Mouse (Mus musculus): ENCODE results near the gene Bola2. TPM values are rescaled to one million over a fixed set of nuclear protein-coding genes. Genes with fewer than 3 reads are reported as not detected.
A peak's percentile ranks its signal among the peaks of the same experiment; 100 is the strongest.

Gene Bola2
- polyA plus RNA-seq, 1 experiment from 2014 or later: 216 TPM

DNA sequence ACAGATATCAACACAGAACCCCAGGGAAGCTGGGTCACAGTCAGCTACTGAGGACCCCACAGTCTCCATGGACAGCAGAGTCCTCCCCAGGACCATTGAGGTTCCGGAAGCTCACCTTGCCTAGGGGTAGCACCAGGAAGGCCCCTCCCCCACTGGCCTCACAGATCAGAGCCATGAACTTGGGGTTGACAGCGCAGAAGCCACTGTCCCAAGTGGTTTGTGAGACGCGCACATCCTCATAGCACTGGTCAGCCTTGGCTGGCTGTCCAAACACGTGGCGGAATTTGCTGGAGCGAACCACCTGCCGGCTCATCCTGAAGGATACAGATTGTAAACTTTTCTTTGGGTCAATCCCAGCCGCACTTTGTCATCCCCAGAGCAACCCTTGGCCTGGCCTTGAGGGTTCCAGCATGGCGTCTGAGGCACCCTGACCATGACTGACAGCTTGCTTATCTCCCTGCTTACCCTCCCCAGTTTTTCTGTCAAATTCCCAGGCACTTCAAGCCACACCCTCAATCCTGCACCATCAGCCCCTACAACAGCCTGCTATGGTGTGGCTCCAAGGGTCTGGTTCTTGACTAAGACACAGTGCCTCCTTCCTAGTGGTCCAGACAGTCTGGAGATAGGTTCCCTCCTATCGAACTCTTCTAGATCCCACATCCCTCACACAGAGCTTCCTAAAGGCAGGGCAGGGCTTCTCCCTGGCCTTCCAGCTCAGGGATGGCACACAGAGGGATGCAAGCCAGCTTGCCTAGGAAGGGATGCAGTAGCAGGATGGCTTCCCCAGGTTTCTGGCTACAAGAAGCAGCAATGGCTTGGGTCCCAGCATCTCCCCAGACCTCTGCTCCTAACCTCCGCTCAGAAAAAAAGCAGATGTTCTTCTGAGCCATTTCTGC, 7.9 kb downstream of the Bola2 start:
- no peak for DNase-seq (ENCODE audit: extremely low spot score, low spot score)
- Histone ChIP-seq H3K4me3 (peak overlapping the region; percentile 78), H3K27me3 (ENCODE audit: poor library complexity, severe bottlenecking) (peaks cover 49% of the 10 kb centered on the region), H3K27ac (0 out of 2 replicates have a peak overlapping the region, but pooled peaks have one; percentile 86), H3K4me1 (peaks cover 32% of the 10 kb centered on the region), H3K36me3 (replicated peaks) (peaks cover 18% of the 10 kb centered on the region), H3K9me3 (no peaks in the 10 kb centered on the region)
- WGBS: 86% methylated on average over 12 of the region's 12 CpGs

DNA sequence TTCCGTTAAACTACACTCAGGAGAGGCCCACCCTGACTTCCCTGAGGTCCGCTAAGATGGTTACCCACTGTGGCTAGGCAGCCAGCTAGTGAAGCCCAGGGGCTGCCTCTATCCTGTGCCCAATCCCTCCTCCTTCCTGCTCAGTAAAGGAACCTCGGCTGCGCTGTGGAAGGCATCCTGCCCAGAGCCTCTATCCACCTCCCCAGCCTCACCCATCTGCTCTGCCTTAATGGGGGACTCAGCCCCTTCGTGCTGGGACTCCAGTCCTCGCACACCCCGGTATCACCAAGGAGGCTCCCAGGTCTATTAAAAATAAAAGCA, 8.5 kb downstream of the Bola2 start:
- peaks cover 15% of the 10 kb centered on the region for H3K36me3 ChIP-seq (replicated peaks)
- H3K9me3 ChIP-seq: no peaks in the 10 kb centered on the region
- H3K4me3 ChIP-seq: peak overlapping the region; percentile 78
- peaks cover 49% of the 10 kb centered on the region for H3K27me3 ChIP-seq (ENCODE audit: poor library complexity, severe bottlenecking)
- WGBS: 17% methylated on average over 7 of the region's 7 CpGs
- H3K27ac ChIP-seq: peak overlapping the region; percentile 86; the same call in 1 of the 2 replicates
- peaks cover 32% of the 10 kb centered on the region for H3K4me1 ChIP-seq
- DNase-seq (ENCODE audit: extremely low spot score, low spot score): no peak

DNA sequence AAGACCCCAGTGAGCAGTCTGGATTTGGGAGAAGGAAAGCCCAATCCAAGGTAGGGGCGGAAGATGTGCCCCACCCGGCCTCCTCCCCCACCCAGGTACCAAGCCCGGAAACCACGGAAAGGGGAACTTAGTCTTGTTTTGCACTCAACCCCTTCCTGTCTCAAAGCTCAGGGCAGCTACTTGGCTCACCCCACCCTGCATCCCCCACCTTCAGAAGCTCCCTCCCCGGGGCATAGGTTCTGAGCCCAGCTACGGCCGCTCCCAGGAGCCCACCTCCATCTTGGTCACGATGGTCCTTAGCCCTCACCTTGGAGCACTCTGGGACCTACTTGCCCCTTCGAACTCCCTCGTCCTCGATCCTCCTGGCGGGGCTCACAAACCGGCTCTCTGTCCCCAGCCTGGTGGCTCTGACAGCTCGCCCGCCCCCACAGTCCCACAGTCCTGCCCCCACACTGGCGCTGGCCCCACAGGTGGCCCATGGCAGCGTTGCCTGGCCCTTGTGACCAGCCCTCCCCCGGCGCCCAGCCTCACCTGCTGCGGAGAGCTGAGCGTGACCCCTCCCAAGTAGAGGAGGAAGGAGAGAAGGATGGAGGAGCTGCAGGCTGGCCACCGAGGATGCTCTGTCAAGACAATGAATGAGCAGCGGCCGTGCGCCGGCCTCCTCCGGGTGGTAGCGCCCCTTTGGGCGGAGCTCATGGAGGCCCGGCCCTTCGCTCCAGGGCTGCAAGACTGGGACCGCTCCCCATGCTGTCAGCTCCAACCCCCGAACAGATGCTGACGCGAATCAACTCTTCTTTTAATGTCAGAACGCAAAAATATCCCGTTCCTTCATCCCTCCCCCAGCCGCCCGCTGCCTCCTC, 9.2 kb downstream of the Bola2 start:
- Histone ChIP-seq H3K36me3 (replicated peaks) (peaks cover 8% of the 10 kb centered on the region), H3K4me1 (peaks cover 32% of the 10 kb centered on the region), H3K27ac (peak overlapping the region; percentile 86), H3K4me3 (peak overlapping the region; percentile 78), H3K27me3 (ENCODE audit: poor library complexity, severe bottlenecking) (peaks cover 49% of the 10 kb centered on the region), H3K9me3 (peaks cover 4% of the 10 kb centered on the region; the same call in 1 of the 2 replicates)
- 3% methylated on average over 39 of the region's 39 CpGs for WGBS
- peak; percentile 76 for DNase-seq (ENCODE audit: extremely low spot score, low spot score)

DNA sequence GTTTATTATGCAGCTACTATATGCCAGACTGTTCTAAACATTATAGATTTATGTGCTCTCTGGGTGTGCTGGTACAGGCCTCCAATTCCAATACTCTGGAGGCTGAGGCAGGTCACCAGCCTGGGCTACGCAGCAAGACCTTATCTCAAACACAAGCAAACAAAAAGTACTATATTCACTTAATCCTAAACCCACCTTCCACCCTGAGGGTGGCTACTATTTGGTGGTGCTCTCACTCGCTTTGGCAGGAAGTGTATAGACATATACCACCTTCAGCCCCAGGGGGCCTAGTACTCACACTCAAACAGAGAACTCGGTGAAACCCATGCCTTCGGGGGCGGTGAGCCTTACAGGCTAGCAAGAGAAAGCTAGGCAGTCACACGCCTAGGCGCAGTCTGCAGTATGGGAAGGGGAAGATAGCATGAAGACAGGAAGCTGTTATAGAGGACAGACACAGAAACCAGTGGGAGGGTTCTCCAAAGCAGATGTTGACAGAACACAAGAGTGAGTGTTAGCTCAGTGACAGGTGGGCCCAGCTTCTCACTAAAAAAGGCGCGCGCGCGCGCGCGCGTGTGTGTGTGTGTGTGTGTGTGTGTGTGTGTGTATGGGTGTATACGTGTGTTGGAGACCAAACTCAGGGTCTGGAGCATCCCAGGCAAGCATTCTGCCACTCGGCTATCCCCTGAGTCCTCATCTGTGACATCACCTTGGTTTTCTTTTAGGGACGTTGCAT, 12.4 kb downstream of the Bola2 start, which contains the start of gene Coro1a:
TSS of gene Coro1a (minus strand) at position 346 of the 733 bp plus-strand sequence.
- Histone ChIP-seq H3K9me3 (peaks cover 4% of the 10 kb centered on the region; the same call in 1 of the 2 replicates), H3K27ac (no peak within 1 kb of the TSS), H3K4me3 (no peak within 1 kb of the TSS), H3K4me1 (peaks cover 21% of the 10 kb centered on the region), H3K36me3 (replicated peaks) (no peaks in the 10 kb centered on the region), H3K27me3 (ENCODE audit: poor library complexity, severe bottlenecking) (peaks cover 40% of the 10 kb centered on the region)
- WGBS: 92% methylated on average over 19 of the region's 19 CpGs
- DNase-seq (ENCODE audit: extremely low spot score, low spot score): no peak

DNA sequence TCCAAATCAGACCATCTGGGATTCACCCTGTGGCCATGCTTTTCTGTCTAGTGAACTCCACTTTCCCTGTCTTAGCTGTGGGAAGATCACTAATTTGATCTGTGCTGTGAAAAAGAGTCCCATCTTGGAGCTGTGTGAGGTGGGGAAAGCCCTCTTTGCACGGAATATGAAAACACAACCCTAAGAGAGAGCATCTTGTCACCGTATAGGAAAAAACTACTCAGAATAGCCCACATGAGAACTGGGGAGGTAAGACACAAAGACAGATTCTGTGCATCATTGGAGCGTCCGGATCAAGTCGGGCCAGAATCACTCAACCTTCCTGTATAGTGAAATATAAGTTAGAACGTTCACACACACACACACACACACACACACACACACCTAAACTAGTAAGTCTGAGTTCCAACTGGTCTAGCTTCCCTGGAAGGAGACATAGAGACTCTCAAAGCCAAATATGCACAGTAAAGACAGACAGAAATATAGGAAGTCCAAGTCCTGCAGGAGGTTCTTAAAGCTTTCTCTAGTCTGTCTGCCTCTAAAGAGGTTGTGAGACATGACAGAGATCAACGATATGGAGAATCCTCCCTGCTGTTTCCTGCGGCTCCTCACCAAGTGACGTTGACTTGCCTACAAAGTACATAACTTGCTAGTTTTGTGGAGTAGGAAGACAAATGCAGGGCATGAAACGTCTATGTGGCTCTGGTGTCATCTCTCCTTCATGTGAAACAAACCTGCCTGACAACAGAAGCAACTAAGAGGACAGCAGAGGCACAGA, 13.2 kb downstream of the Bola2 start:
- Histone ChIP-seq H3K4me3 (no peak overlapping the region), H3K27ac (no peak overlapping the region), H3K4me1 (peaks cover 19% of the 10 kb centered on the region), H3K9me3 (peaks cover 4% of the 10 kb centered on the region; the same call in 1 of the 2 replicates), H3K36me3 (replicated peaks) (no peaks in the 10 kb centered on the region), H3K27me3 (ENCODE audit: poor library complexity, severe bottlenecking) (peaks cover 32% of the 10 kb centered on the region)
- 90% methylated on average over 10 of the region's 10 CpGs for WGBS
- no peak for DNase-seq (ENCODE audit: extremely low spot score, low spot score)

DNA sequence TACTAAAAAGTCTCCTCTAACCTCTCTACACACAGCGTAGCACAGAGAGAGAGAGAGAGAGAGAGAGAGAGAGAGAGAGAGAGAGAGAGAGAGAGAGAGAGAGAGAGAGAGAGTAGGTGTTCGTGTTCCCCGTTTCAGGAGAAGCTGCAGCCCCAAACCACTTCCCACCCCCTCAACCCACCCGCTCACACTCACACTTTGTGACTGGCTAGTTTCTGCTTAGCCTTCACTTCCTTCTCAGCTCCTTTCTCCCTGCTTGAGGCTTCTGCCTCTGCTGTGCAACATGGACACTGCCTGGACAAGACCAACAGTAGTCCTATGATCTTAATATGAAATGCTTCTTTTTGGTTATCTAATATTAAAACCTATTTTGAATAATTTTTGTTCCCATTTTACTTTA, 15.1 kb downstream of the Bola2 start:
- 67% methylated on average over 4 of the region's 4 CpGs for WGBS

DNA sequence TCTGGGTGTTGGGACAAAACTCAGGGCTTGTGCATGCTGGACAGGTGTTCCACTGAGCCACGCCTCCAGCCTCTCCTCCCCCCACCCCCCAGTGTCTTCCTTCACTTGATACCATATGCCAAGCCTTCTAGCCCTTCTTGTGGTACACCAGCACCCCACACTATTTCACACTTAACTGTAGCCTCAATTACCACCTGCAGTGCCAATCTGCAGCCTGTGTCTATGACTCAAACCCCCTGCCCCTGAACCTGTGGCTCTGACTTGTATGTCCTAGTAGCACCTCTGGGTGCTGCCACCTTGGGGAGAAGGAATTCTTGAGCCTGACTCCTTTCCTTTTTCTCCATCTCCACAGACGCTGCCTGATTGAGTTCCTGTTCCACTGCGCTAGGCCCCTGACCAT, 16.7 kb downstream of the Bola2 start:
- Histone ChIP-seq H3K4me3 (no peak overlapping the region), H3K27ac (no peak overlapping the region), H3K27me3 (ENCODE audit: poor library complexity, severe bottlenecking) (no peaks in the 10 kb centered on the region), H3K9me3 (peaks cover 4% of the 10 kb centered on the region; the same call in 1 of the 2 replicates), H3K36me3 (replicated peaks) (no peaks in the 10 kb centered on the region), H3K4me1 (no peaks in the 10 kb centered on the region)
- DNase-seq (ENCODE audit: extremely low spot score, low spot score): no peak
- 85% methylated on average over 3 of the region's 3 CpGs for WGBS

More for the DNA sequence above, 15.1 kb downstream of the Bola2 start:
- Histone ChIP-seq H3K27ac (no peak overlapping the region), H3K27me3 (ENCODE audit: poor library complexity, severe bottlenecking) (peaks cover 13% of the 10 kb centered on the region), H3K4me1 (peaks cover under 1% of the 10 kb centered on the region), H3K4me3 (no peak overlapping the region), H3K36me3 (replicated peaks) (no peaks in the 10 kb centered on the region), H3K9me3 (peaks cover 4% of the 10 kb centered on the region; the same call in 1 of the 2 replicates)
- DNase-seq (ENCODE audit: extremely low spot score, low spot score): no peak

DNA sequence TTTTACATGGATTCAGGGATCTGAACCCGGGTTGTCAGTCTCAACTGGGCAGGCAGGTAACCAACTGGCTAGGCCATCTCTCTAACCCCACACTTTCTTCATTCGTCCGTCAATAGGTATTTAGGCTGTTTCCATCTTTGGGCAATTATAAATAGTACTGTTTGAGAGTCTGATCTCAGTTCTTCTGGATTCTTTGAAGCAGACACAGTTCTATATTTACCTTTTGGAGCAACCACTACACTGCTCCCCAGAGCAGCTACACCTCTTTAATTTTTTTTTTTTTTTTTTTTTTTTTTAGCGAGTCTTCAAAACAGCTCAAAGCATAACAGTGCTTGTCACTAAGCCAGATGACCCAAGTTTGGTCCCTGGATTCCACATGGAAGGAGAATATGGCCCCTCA, 20.5 kb downstream of the Bola2 start:
- no peaks in the 10 kb centered on the region for H3K36me3 ChIP-seq (replicated peaks)
- DNase-seq (ENCODE audit: extremely low spot score, low spot score): no peak
- H3K4me1 ChIP-seq: no peaks in the 10 kb centered on the region
- 90% methylated on average over 4 of the region's 4 CpGs for WGBS
- H3K4me3 ChIP-seq: no peak overlapping the region
- no peaks in the 10 kb centered on the region for H3K27me3 ChIP-seq (ENCODE audit: poor library complexity, severe bottlenecking)
- no peak overlapping the region for H3K27ac ChIP-seq
- no peaks in the 10 kb centered on the region for H3K9me3 ChIP-seq

DNA sequence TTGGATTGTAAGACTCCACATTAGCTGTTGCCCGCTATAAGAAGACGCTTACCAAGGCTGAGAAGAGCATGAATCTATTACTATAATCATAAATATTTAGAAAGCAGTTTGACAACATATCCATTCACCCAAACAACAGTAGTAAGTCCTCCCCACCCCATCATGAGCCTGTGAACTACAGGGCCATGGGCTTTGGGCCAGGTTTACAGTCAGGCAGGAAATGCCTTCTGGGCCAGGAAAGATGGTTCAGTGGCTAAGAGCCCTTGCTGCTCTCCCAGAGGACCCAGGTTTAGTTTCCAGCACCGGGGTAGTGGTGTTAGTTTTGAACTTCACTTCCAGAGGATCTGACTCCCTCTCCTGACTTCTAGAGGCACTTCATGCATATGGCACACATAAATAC, 22.4 kb downstream of the Bola2 start:
- H3K27ac ChIP-seq: no peak overlapping the region
- no peaks in the 10 kb centered on the region for H3K36me3 ChIP-seq (replicated peaks)
- H3K27me3 ChIP-seq (ENCODE audit: poor library complexity, severe bottlenecking): no peaks in the 10 kb centered on the region
- no peaks in the 10 kb centered on the region for H3K9me3 ChIP-seq
- no peak overlapping the region for H3K4me3 ChIP-seq
- DNase-seq (ENCODE audit: extremely low spot score, low spot score): no peak
- WGBS: 94% methylated on average over 3 of the region's 3 CpGs
- H3K4me1 ChIP-seq: no peaks in the 10 kb centered on the region

DNA sequence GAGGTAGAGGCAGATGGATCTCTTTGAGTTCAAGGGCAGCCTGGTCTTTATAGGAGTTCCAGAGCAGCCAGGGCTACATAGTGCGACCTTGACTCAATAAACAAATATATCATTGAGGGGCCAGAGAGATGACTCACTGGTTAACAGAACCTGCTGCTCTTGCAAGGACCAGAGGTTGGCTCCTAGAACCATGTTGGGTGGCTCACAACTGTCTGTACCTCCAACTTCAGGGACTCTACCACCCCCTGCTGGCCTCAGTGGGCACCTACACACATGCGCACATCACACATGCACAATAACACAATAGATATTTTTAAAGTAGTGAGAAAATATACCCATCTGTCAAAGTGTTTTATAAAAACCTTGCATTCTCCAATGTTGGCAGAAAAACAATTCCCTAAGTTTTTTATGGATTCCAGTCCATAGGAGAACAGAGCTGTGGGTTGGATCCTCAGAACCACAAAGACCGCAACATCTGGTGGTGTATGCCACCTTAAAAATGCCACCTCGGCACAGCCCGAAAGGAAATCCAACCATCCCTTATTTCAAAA, 23.7 kb downstream of the Bola2 start:
- WGBS: 95% methylated on average over 5 of the region's 5 CpGs

DNA sequence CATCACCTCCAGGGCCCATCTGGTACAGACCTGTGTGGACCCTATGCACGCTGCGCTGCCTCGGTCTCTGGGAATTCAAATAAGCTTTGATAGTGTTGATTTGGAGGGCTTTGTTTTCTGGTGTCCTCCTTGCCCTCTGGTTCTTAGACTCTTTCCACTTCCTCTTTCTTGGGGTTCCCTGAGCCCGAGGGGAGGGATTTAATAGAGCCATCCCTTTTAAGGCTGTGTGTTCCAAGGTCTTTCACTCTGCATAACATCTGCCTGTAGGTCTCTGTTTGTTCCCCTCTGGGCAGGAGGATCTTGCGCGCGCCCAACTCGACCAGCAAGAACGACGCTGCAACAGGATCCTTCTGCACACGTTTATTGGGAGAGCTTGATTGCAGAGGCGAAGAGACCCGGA, 26.4 kb downstream of the Bola2 start:
- Histone ChIP-seq H3K9me3 (peaks cover 4% of the 10 kb centered on the region; the same call in 1 of the 2 replicates), H3K27me3 (ENCODE audit: poor library complexity, severe bottlenecking) (no peaks in the 10 kb centered on the region), H3K4me3 (no peak overlapping the region), H3K36me3 (replicated peaks) (no peaks in the 10 kb centered on the region), H3K27ac (no peak overlapping the region), H3K4me1 (no peaks in the 10 kb centered on the region)
- no peak for DNase-seq (ENCODE audit: extremely low spot score, low spot score)
- 94% methylated on average over 13 of the region's 13 CpGs for WGBS

More for the DNA sequence above, 23.7 kb downstream of the Bola2 start:
- Histone ChIP-seq H3K4me3 (no peak overlapping the region), H3K27ac (no peak overlapping the region), H3K36me3 (replicated peaks) (no peaks in the 10 kb centered on the region), H3K4me1 (no peaks in the 10 kb centered on the region), H3K27me3 (ENCODE audit: poor library complexity, severe bottlenecking) (no peaks in the 10 kb centered on the region), H3K9me3 (peaks cover 2% of the 10 kb centered on the region; the same call in 1 of the 2 replicates)
- DNase-seq (ENCODE audit: extremely low spot score, low spot score): no peak
